ENCODE assay signal across 17 mouse cellular contexts in genomic region chr6:112302814-112303383, GRCm38 (mm10). TPM values are rescaled to one million over a fixed set of nuclear protein-coding genes. Genes with fewer than 3 reads are reported as not detected.
DNase-seq lines count a peak whose midpoint lies in the region; ATAC-seq and TF ChIP-seq lines count a peak whose summit lies in the region.
"Had no signal": no experiment of that assay in that cellular context is flagged by ENCODE, and none has a peak within 500 bp of the region (broad histone marks: within the 10 kb centered on the region; RNA-seq: fewer than 3 reads in every experiment).

No protein-coding gene starts in this region.

- DNase-seq in heart, postnatal 36 days: no peak
- peak; percentile 13 for DNase-seq in lung, postnatal 36 days
- DNase-seq in lung, adult 2 months: no peak
- peak; percentile 10 for DNase-seq in liver, embryonic 13.5 days
- DNase-seq in forebrain, embryonic 11.5 days (ENCODE audit: low spot score): no peak
- DNase-seq: cerebellum, adult 9-11 months; kidney, postnatal 10 days; layer of hippocampus, postnatal 36 days; lung, postnatal 14 days; right cerebral cortex, adult 18-20 months had no signal

- H3K36me3 ChIP-seq in heart, embryonic 14.5 days (ENCODE audit: control insufficient read depth, insufficient read depth, low read length): peaks cover 26% of the 10 kb centered on the region
- H3K36me3 ChIP-seq in liver, embryonic 13.5 days: no peaks in the 10 kb centered on the region
- H3K36me3 ChIP-seq in forebrain, embryonic 11.5 days (ENCODE audit: control insufficient read depth, insufficient read depth, low read length): no peaks in the 10 kb centered on the region
- H3K36me3 ChIP-seq: embryonic facial prominence, embryonic 13.5 days; forebrain, embryonic 15.5 days; hindbrain, embryonic 10.5 days; midbrain, embryonic 10.5 days; neural tube, embryonic 12.5 days had no signal

- H3K27ac ChIP-seq in heart, embryonic 14.5 days (replicated peaks in 1 of 2; ENCODE audit: control insufficient read depth in 1 of 2, insufficient read depth in 1 of 2, low read depth in 2 of 2, low read length in 2 of 2): peak overlapping the region in 1 of 2 experiments; percentile 52; a peak in 3 of 4 replicates
- peak overlapping the region; percentile 66 for H3K27ac ChIP-seq in liver, embryonic 13.5 days
- no peak overlapping the region for H3K27ac ChIP-seq in forebrain, embryonic 11.5 days (ENCODE audit: low read depth, low read length)
- H3K27ac ChIP-seq: forebrain, embryonic 15.5 days; hindbrain, embryonic 10.5 days; midbrain, embryonic 10.5 days; neural tube, embryonic 12.5 days had no signal

- peak overlapping the region; percentile 21; the same call in 1 of the 2 replicates for H3K4me2 ChIP-seq in heart, embryonic 14.5 days (ENCODE audit: low read length)
- H3K4me2 ChIP-seq in liver, embryonic 13.5 days: no peak overlapping the region
- H3K4me2 ChIP-seq in forebrain, embryonic 11.5 days (ENCODE audit: low read depth, low read length, severe bottlenecking): no peak overlapping the region
- H3K4me2 ChIP-seq: embryonic facial prominence, embryonic 13.5 days; forebrain, embryonic 15.5 days; neural tube, embryonic 12.5 days had no signal

- H3K9ac ChIP-seq in heart, embryonic 14.5 days (ENCODE audit: low read length): 0 out of 2 replicates have a peak overlapping the region, but pooled peaks have one; percentile 34
- no peak overlapping the region for H3K9ac ChIP-seq in liver, embryonic 13.5 days
- H3K9ac ChIP-seq in forebrain, embryonic 11.5 days (ENCODE audit: low read length): no peak overlapping the region
- H3K9ac ChIP-seq: embryonic facial prominence, embryonic 13.5 days; forebrain, embryonic 15.5 days; neural tube, embryonic 12.5 days had no signal

- H3K4me1 ChIP-seq in heart, embryonic 14.5 days (ENCODE audit: control insufficient read depth in 2 of 2, insufficient read depth in 2 of 2, low read length in 2 of 2): peaks cover 18 to 40% of the 10 kb centered on the region in 2 experiments
- peaks cover 2% of the 10 kb centered on the region; the same call in 1 of the 2 replicates for H3K4me1 ChIP-seq in lung, adult 2 months (ENCODE audit: control insufficient read depth, insufficient read depth, low read length)
- peaks cover 3% of the 10 kb centered on the region for H3K4me1 ChIP-seq in liver, embryonic 13.5 days (replicated peaks)
- no peaks in the 10 kb centered on the region for H3K4me1 ChIP-seq in forebrain, embryonic 11.5 days (replicated peaks; ENCODE audit: control insufficient read depth, insufficient read depth, low read length)
- H3K4me1 ChIP-seq: forebrain, embryonic 15.5 days; hindbrain, embryonic 10.5 days; midbrain, embryonic 10.5 days; neural tube, embryonic 12.5 days had no signal

- H3K4me3 ChIP-seq in heart, embryonic 14.5 days (ENCODE audit: control insufficient read depth in 1 of 2, insufficient read depth in 1 of 2, low read depth in 1 of 2, low read length in 2 of 2): no peak overlapping the region
- H3K4me3 ChIP-seq in lung, adult 2 months (replicated peaks; ENCODE audit: extremely low read depth, low read depth, low read length): no peak overlapping the region
- H3K4me3 ChIP-seq in liver, embryonic 13.5 days (replicated peaks): no peak overlapping the region
- no peak overlapping the region for H3K4me3 ChIP-seq in forebrain, embryonic 11.5 days (ENCODE audit: low read depth, low read length)
- H3K4me3 ChIP-seq: embryonic facial prominence, embryonic 13.5 days; forebrain, embryonic 15.5 days; hindbrain, embryonic 10.5 days; midbrain, embryonic 10.5 days; neural tube, embryonic 12.5 days had no signal

- no peak for TF ChIP-seq CTCF in lung, adult 2 months (IDR thresholded peaks at IDR 0.05; ENCODE audit: insufficient read depth, low read length)

- no peak for TF ChIP-seq POLR2A in lung, adult 2 months (IDR thresholded peaks at IDR 0.05; ENCODE audit: borderline replicate concordance, extremely low read depth, low read depth, low read length)

- no peaks in the 10 kb centered on the region for H3K27me3 ChIP-seq in heart, embryonic 14.5 days (ENCODE audit: control insufficient read depth, insufficient read depth, low read length)
- no peaks in the 10 kb centered on the region for H3K27me3 ChIP-seq in liver, embryonic 13.5 days
- H3K27me3 ChIP-seq in forebrain, embryonic 11.5 days (ENCODE audit: control insufficient read depth, insufficient read depth, low read length): no peaks in the 10 kb centered on the region
- H3K27me3 ChIP-seq: embryonic facial prominence, embryonic 13.5 days; forebrain, embryonic 15.5 days; neural tube, embryonic 12.5 days had no signal

- H3K9me3 ChIP-seq in heart, embryonic 14.5 days (ENCODE audit: control insufficient read depth, low read length): no peaks in the 10 kb centered on the region
- H3K9me3 ChIP-seq in liver, embryonic 13.5 days (replicated peaks): no peaks in the 10 kb centered on the region
- no peaks in the 10 kb centered on the region for H3K9me3 ChIP-seq in forebrain, embryonic 11.5 days (ENCODE audit: control insufficient read depth, low read length)
- H3K9me3 ChIP-seq: embryonic facial prominence, embryonic 13.5 days; forebrain, embryonic 15.5 days; hindbrain, embryonic 10.5 days; midbrain, embryonic 10.5 days; neural tube, embryonic 12.5 days had no signal

- WGBS in heart, embryonic 14.5 days: 43% methylated on average over 9 of the region's 9 CpGs
- 66% methylated on average over 9 of the region's 9 CpGs for WGBS in lung, adult 2 months
- WGBS in liver, embryonic 13.5 days (ENCODE audit: insufficient replicate concordance): 55% methylated on average over 9 of the region's 9 CpGs
- 83% methylated on average over 9 of the region's 9 CpGs for WGBS in forebrain, embryonic 11.5 days

- intact Hi-C loops in heart, postnatal 36 days (cut with DNase I): no loop called here

- no peak; the same call in 1 of the 2 replicates for ATAC-seq in heart, embryonic 14.5 days (ENCODE audit: insufficient number of reproducible peaks, insufficient read depth, low FRiP score, low read depth)
- peak; percentile 83 for ATAC-seq in liver, embryonic 13.5 days (ENCODE audit: low read depth)
- ATAC-seq in megakaryocyte-erythroid progenitor cell, adult 5-6 weeks (replicated peaks; ENCODE audit: low FRiP score, low TSS enrichment, poor library complexity, severe bottlenecking): peak; percentile 83
- ATAC-seq in forebrain, embryonic 11.5 days (replicated peaks; ENCODE audit: low FRiP score): no peak
- ATAC-seq: forebrain, embryonic 15.5 days had no signal

RNA-seq across cellular contexts. Expression of gene Lmcd1, which starts 29.3 kb away (rescaled TPM):
- polyA plus RNA-seq in heart, embryonic 14.5 days (2014; fragmentation: Nextera tagmentation; extraction: Ambion mirVana): 56.7 and 59.6 TPM in 2 replicates
- 10 to 100 TPM; 39.9 to 42.3 TPM for total RNA-seq in heart, postnatal 36 days (2021)
- polyA plus RNA-seq in lung, adult 2 months (2012; rRNA removed): 11.9 and 13.6 TPM in 2 replicates
- 1.1 and 1.6 TPM in 2 replicates for polyA plus RNA-seq in liver, embryonic 13.5 days (2015; fragmentation: Nextera tagmentation; extraction: Ambion mirVana)
- 11.3 and 18.7 TPM in 2 replicates for total RNA-seq in megakaryocyte-erythroid progenitor cell, adult 5-6 weeks (2014; fragmentation: Nextera tagmentation)
- total RNA-seq in megakaryocyte-erythroid progenitor cell, adult 5-6 weeks (2017): 2.9 and 10.7 TPM in 2 replicates
- 3.4 and 3.9 TPM in 2 replicates for polyA plus RNA-seq in forebrain, embryonic 11.5 days (2014; fragmentation: Nextera tagmentation; extraction: Ambion mirVana)

Comparison
In these comparisons a context has a peak if more than half of its experiments do, and no peak if none do; other contexts are left out.
1. DNase-seq: peak in lung, postnatal 36 days (single experiment) and liver, embryonic 13.5 days (single experiment); none in heart, postnatal 36 days (0 of 2), lung, adult 2 months (single experiment) and forebrain, embryonic 11.5 days (single experiment).
2. ATAC-seq: peak in liver, embryonic 13.5 days (single experiment) and megakaryocyte-erythroid progenitor cell, adult 5-6 weeks (single experiment); none in heart, embryonic 14.5 days (single experiment) and forebrain, embryonic 11.5 days (single experiment).